Mouse (Mus musculus) left cerebral cortex, postnatal 10 days (tissue): Measurements from ENCODE around the gene Mrpl27. TPM values are rescaled to one million over a fixed set of nuclear protein-coding genes. Genes with fewer than 3 reads are reported as not detected.
"Not testable (repeated sequence)": the region's sequence is repeated elsewhere in the genome, so short reads cannot be mapped to it uniquely, and the experiment has no call there.

ENCODE experiments used
- DNase-seq, 2 experiments: peaks; one replicate each; pipeline ENCODE4 v3.0.0; 2021 to 2022; ENCODE audit warnings: low spot score in 2 of 2, mixed read lengths in 1 of 2; ENCODE audit errors: extremely low spot score in 1 of 2
- intact Hi-C: fragments of 180-260 bp; cut with DNase I; formaldehyde crosslinking; loops from one replicate; pipeline ENCODE4 v1.15.1; 2025
- total RNA-seq, 2 experiments: library from RNA; stranded (reverse); gene quantifications; 2 replicates each; pipeline ENCODE4 v1.2.3; 2021

The Mrpl27 gene
- total RNA-seq, 2 experiments from 2014 or later = 59.6 to 60.8 TPM

- intact Hi-C loops = no loop called here
- DNase-seq = no peak
Observed at GRCm38 (mm10) chr11:94652973-94653372, 594 bp upstream of the Mrpl27 start.

DNA sequence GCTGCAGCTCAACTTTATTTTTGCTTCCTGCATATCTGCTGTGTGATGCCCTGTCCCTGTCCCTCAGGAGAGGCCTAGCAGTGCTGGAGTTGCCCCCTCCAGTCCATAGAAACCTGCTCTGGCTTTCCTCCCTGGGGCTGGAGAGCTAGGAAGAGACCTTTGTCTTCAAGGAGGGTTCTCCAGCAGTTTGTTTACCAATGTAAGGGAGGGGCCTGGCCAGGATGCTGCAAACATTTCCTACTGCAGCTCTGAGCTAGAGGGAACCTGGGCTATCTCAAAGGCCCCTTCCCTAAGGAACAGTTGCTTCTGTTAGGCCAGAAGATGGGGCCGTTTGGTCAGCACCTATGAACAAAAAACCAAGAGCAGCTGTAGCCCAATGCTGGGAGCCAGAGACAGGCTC is 7.8 kb downstream of the Mrpl27 start:
- no peak for DNase-seq
- intact Hi-C loops = no loop called here

DNA sequence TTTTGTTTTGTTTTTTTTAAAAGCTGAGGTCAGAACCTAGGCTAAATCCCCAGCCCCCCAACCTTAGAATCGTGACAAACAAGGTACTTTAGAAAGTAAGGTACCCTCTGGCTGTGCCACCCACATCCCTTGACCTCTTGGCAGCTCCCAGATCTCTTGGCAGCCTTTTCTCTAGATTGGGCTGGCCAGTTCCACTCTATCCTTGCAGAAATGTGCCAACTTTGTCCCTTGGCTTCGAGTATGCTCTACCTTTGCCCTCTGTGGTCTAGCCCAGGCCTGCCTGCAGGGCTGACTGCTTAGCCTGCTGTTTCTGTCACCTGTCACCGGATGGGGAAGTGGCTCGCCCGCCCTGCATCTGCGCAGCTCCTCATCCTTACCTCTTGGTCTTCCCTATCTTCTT is 11.7 kb downstream of the Mrpl27 start:
- intact Hi-C loops = no loop called here
- no peak for DNase-seq

DNA sequence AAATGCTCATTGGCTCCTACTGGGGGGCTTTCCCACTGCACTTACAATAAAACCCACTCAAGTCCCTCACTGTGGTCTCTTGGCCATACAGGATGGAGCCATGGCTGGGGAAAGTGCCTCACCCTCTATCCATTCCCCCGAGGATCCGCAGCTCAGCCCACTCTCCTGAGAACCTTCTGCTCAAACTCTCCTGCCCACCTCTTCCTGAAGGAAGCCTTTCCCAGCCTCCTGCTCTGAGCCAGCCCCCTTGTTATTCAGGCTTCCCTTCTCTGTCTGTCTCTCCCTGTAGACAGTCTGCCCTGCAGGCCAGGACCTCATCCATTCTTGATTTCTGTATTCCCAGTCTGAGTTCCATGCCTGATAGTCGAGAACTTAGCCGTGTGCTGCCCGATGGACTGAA is 21.4 kb downstream of the Mrpl27 start:
- intact Hi-C loops = no loop called here
- no peak for DNase-seq

DNA sequence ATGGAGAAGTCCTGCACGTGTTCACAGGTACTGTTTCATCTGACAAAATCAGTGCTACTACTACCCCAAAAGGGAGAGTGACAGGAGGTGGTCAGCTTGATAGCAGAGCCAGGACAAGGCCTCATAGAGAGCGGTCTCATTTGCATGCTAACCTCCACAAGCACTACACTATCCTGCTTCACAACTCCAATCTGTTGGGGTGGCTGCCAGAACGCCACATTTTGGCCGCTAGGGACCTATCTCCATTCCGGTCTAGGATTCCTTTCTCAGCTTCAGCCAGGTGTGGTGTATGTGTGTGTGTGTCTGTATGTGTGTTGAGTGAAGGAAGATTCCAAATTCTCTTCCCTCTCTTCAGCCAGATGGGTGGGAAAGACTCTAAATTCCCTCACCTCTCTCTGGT is 21.9 kb downstream of the Mrpl27 start:
- intact Hi-C loops = no loop called here
- DNase-seq = no peak

DNA sequence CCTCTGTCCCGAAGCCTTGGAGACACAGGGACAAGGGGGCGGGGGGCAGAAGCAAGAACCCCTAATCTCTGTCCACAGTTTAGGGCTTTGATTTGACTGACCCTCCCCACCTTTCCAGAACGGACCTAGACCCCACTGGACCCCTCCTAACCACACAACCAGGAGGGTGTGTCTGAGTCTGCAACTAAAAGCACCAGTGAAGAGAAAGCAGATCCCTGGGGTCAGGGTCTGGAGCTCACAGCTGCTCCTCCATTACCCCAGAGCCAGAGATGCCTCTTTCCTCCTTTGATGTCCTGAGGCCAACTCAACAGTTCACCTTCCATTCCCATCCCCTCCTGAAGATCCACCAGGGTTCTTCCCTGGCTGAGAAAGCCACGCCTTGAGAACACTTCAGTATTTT is 22.7 kb downstream of the Mrpl27 start:
- no peak for DNase-seq
- intact Hi-C loops = no loop called here

- intact Hi-C loops = no loop called here
- DNase-seq = peak; percentile 84 to 94
Observed at GRCm38 (mm10) chr11:94676754-94677606, 23.4 kb downstream of the Mrpl27 start, which contains the start of gene Xylt2. Gene Xylt2, minus strand, starts transcription at chr11:94677515.

DNA sequence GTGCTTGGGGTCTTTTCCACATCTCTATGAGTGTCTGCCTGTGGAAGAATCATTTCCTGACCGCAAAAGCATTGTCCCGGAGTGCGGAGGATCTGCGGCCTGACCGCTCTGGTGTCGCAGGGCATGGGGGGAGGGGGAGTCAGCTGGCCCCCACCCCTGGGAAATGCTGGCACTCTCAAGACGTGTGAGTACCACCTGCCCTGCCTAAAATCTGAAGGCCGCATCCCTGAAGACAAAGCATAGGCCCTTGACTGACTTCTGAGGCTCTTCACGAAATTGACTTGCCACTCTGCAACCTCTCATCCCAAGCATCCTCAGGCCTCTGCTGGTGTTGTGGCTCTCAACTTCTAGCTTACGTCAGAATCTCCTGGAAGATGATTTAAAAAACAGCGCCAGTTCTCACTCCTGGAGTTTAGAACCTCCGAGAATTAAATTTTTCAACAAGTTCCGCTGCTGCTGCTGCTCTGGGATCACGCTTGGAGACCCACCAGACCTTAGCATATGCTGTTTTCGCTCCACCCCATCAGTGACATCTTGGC is 24.1 kb downstream of the Mrpl27 start:
- intact Hi-C loops = no loop called here
- no peak for DNase-seq

DNA sequence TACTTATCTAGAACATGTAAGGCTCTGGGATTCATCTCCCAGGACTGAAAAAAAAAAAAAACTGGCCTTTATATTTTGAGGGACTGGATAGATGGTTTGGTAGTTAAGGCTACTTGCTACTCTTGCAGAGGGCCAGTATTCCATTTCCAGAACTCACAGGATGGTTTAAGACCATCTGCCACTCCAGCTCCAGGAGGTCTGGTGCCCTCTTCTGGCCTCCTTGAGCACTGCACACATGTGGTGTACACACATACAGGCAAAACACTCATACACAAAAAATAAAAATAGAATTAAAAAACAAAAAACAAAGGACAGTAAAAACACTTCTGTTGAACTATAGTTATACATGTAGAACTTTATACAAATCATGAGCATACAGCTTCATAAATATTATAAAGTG is 27.1 kb downstream of the Mrpl27 start:
- no peak for DNase-seq
- intact Hi-C loops = no loop called here

GRCm38 (mm10) chr11:94681640-94682039 is 28.1 kb downstream of the Mrpl27 start:
- intact Hi-C loops = no loop called here
- no peak for DNase-seq

GRCm38 (mm10) chr11:94682427-94682826 is 28.9 kb downstream of the Mrpl27 start:
- DNase-seq = no peak
- intact Hi-C loops = no loop called here

DNA sequence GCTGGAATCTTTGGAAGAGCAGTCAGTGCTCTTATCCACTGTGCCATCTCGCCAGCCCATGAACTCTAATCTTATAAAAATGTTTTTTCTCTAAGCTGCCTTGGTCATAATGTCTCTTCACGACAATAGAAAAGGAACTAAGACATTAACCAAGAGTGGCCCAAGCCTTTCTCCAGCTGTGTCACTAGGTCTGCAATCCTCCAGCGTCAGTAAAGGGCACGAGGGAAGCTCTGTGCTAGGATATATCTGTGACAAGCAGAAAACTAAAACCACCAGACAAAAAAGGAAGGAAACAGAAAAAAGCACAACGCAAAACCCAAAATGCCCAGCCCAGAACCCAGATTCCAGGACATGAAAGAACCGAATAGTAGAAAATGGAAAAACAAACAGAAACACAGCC is 33.6 kb downstream of the Mrpl27 start:
- no peak for DNase-seq
- intact Hi-C loops = no loop called here

- intact Hi-C loops = not testable (repeated sequence)
Observed at GRCm38 (mm10) chr11:94692502-94692901, 38.9 kb downstream of the Mrpl27 start.

GRCm38 (mm10) chr11:94695508-94695907 is 41.9 kb downstream of the Mrpl27 start:
- intact Hi-C loops = no loop called here
- no peak for DNase-seq

More at GRCm38 (mm10) chr11:94692502-94692901, 38.9 kb downstream of the Mrpl27 start:
- not testable (repeated sequence) for DNase-seq

DNA sequence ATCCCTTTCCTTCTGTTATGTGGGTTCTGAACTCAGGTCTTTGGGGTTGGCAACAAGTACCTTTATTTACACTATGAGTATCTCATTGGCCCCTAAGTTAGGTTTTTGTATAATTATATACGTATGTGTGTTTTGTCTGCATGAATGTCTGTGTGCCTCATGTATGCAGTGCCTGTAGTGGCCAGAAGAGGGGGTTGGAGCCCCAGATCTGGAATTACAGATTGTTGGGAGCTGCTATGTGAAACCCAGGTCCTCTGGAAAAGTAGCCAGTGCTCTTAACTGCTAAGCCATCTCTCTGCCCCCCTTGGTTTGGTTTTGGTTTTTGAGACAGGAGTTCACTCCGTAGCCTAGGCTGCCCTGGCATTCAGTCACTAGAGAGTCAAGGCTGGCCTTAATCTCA is 43.6 kb downstream of the Mrpl27 start:
- intact Hi-C loops = no loop called here
- DNase-seq = no peak

DNA sequence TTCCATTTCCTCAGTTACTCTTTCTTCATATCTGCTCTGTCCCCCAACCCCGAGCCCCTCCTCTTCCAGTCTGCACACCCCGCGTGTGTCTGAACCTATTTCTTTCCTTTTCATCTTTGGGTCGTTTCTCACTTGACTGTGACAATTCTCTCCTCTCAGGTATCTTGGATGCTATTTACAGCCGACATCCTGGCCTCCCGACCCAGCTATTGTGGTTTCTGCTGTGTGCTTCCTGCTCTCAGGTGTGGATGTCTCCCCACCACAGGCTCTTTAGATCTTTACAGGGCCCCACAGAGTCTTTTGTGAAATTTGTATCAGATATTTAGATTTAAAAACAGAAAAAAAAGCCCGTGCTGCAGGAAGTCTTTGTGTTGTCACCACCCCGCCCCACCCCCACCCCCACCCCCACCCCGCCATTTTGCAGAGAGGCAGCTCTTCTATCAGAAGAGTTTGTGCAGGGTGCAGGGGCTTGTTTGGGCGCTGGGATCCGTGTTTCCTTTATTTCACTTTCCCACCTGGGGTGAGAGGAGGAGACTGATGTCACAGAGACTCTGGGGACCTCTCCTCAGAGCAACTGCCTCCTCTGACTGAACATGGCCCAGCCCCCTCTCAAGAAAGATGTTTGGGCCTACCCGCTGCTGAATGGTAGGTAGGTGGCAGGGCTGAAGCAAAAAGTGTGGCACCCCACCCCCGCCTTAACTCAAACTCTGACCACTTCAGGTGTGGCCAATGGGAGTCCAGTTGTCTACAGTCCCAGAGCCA is 44.3 kb downstream of the Mrpl27 start:
- no peak for DNase-seq
- intact Hi-C loops = no loop called here

DNA sequence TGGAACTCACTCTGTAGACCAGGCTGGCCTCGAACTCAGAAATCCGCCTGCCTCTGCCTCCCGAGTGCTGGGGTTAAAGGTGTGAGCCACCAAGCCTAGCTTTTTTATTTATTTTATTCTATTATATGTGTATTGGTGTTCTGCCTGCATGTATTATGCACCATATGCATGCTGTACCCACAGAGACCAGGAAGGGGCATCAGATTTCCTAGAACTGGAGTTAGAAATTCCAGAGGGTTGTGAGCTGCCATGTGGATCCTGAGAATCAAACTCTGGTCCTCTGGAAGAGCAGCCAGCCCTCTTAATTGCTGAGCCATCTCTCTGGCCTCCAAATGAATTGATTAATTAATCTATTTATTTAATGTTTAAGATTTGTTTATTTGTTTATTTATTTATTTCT is 45.8 kb downstream of the Mrpl27 start:
- intact Hi-C loops = no loop called here

DNA sequence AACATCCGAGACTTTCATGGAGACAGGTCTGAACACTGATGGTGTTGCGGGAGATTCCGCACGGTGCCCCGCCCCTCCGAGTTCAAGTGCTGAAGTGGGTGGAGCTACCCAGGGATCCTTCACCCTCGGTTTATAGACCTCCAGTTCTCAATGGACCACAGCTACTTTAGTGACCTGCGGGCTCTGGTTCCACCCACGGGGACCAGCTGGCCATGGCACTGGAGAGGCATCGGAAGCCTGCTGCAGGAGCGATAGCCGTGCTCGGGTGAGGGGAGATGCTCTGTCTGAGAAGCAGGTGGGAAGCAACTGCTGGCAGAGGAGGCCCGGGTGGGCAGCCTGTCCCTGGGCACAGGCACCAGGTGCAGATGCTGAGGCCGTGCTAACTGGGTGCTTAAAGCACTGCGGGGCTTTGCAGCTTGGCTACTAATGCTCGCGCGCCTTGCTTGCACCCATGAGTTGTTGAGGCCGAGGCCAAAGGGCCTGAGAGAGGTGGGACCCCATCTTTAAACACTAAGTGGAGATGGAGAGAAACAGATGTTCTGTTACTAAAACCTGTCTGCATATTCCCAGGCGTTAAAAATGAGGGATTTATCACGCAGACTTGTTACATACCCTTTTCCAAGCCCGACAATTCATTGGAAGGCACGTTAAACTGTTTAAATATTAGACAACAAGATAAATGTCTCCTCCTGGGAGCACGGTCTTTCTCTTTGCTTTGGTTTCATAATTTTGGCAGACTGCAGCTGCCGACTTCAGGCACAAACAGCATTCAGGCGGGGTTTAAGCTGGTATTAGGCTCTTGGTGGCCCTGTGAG is 48.0 kb downstream of the Mrpl27 start:
- intact Hi-C loops = no loop called here
- DNase-seq = no peak

More for the DNA sequence above, 45.8 kb downstream of the Mrpl27 start:
- DNase-seq = no peak

DNA sequence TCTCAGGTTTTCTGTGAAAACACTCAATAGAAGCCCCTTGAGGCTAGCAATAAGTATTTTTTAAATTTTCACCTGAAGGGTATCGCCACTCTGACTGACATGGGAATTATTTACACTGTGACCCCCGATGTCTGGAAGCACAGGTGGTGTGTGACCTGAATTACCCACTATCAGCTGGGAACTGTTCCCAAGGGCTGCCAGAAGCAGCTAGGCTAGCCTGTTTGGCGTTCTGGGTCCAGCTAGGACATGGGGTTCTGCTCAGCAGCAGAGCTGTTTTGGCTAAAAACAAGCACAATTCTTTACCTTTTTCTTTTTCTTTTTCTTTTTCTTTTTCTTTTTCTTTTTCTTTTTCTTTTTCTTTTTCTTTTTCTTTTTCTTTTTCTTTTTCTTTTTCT is 48.6 kb downstream of the Mrpl27 start:
- intact Hi-C loops = no loop called here
- no peak for DNase-seq
